Mouse (Mus musculus) forelimb bud, embryonic 11.5 days (tissue): Measurements from ENCODE around the gene Prkca.

Source experiments
- DNase-seq: peaks from one replicate; pipeline ENCODE4 v3.0.0-alpha.2; 2012; ENCODE audit warnings: low read depth, low spot score

The Prkca gene

GRCm38 (mm10) chr11:108206602-108207001 is 137.1 kb downstream of the Prkca start:
- no peak for DNase-seq

- no peak for DNase-seq
Measured at GRCm38 (mm10) chr11:108204895-108205248, 138.9 kb downstream of the Prkca start.

- no peak for DNase-seq
Measured at GRCm38 (mm10) chr11:108204202-108204894, 139.4 kb downstream of the Prkca start.

GRCm38 (mm10) chr11:108202835-108203234 is 140.9 kb downstream of the Prkca start:
- no peak for DNase-seq

- DNase-seq, result no peak
Measured at GRCm38 (mm10) chr11:108200679-108201586, 142.8 kb downstream of the Prkca start.

GRCm38 (mm10) chr11:108199429-108199985 is 144.2 kb downstream of the Prkca start:
- no peak for DNase-seq

GRCm38 (mm10) chr11:108198592-108198991 is 145.1 kb downstream of the Prkca start:
- DNase-seq, result no peak

- no peak for DNase-seq
Measured at GRCm38 (mm10) chr11:108197427-108198218, 146.1 kb downstream of the Prkca start.

- DNase-seq, result no peak
Measured at GRCm38 (mm10) chr11:108196796-108197195, 146.9 kb downstream of the Prkca start.

- DNase-seq, result no peak
Measured at GRCm38 (mm10) chr11:108190298-108190697, 153.4 kb downstream of the Prkca start.

- DNase-seq, result no peak
Measured at GRCm38 (mm10) chr11:108189362-108189761, 154.4 kb downstream of the Prkca start.

- no peak for DNase-seq
Measured at GRCm38 (mm10) chr11:108182421-108182820, 161.3 kb downstream of the Prkca start.

- DNase-seq, result no peak
Measured at GRCm38 (mm10) chr11:108181012-108181713, 162.6 kb downstream of the Prkca start.

GRCm38 (mm10) chr11:108178802-108179201 is 164.9 kb downstream of the Prkca start:
- DNase-seq, result no peak

- no peak for DNase-seq
Measured at GRCm38 (mm10) chr11:108178258-108178657, 165.5 kb downstream of the Prkca start.

GRCm38 (mm10) chr11:108176715-108177114 is 167.0 kb downstream of the Prkca start:
- no peak for DNase-seq

- DNase-seq, result no peak
Measured at GRCm38 (mm10) chr11:108171917-108172316, 171.8 kb downstream of the Prkca start.

- DNase-seq, result no peak
Measured at GRCm38 (mm10) chr11:108171260-108171659, 172.5 kb downstream of the Prkca start.

- no peak for DNase-seq
Measured at GRCm38 (mm10) chr11:108170107-108170506, 173.6 kb downstream of the Prkca start.

GRCm38 (mm10) chr11:108165725-108166124 is 178.0 kb downstream of the Prkca start:
- no peak for DNase-seq

GRCm38 (mm10) chr11:108162639-108163038 is 181.1 kb downstream of the Prkca start:
- no peak for DNase-seq
